Mouse (Mus musculus) heart, postnatal 0 days (tissue): Measurements from ENCODE around the gene Prkacb.

Experiments used
- CTCF ChIP-seq: IDR thresholded peaks from 2 replicates; pipeline ENCODE4 v1.5.1; 2016; ENCODE audit warnings: antibody characterized with exemption, control low read depth, low read depth
- EP300 ChIP-seq: IDR thresholded peaks from 2 replicates; pipeline ENCODE4 v1.6.1; 2016; ENCODE audit warnings: antibody characterized with exemption, low read depth

DNA sequence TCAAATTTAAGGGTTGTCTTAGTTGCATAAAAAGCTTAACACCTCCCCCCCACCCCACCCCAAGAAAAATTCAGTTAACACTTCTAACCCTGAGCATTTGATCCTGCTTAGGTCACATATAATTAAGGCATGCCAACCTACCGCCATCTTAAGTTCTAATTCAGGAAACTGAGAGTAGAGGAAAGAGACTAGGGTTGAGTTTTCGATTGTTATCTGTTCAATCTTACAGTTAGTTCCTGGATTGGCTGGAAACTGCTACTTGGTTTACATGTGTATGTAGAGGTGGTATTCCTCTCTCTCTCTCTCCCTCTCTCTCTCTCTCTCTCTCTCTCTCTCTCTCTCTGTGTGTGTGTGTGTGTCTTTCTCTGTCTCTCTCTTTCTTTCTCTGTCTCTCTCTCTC, 129.7 kb downstream of the Prkacb start:
- TF ChIP-seq EP300 (no peak), CTCF (no peak)
